Mouse (Mus musculus): ENCODE data around the gene C5ar2.

- no peak for TF ChIP-seq POLR2A (IDR thresholded peaks at IDR 0.05; ENCODE audit: low read depth, low read length)
- no peak for TF ChIP-seq CTCF (IDR thresholded peaks at IDR 0.05; ENCODE audit: extremely low read depth, insufficient read depth, insufficient read length, insufficient replicate concordance)
These were observed 47.3 kb downstream of the C5ar2 start for GRCm38 (mm10) chr7:16196616-16197015.
